Mouse (Mus musculus) G1E (cell line): ENCODE results near the gene Bcl2l11. TPM values are rescaled to one million over a fixed set of nuclear protein-coding genes. Genes with fewer than 3 reads are reported as not detected.

Experiments used
- ATAC-seq: 2 replicates; pipeline ENCODE4 v1.8.0; 2016; ENCODE audit warnings: mild to moderate bottlenecking; ENCODE audit not compliant: insufficient number of reproducible peaks, poor library complexity, low FRiP score, severe bottlenecking; ENCODE audit errors: extremely low read depth
- DNase-seq: peaks from one replicate; pipeline ENCODE4 v3.0.0; 2012; ENCODE audit warnings: low spot score
- H3K27me3 ChIP-seq: 2 replicates; pipeline ENCODE4 v1.6.1; 2012; ENCODE audit warnings: mild to moderate bottlenecking, low read length, inconsistent platforms; ENCODE audit not compliant: insufficient read depth
- H3K36me3 ChIP-seq: replicated peaks from 2 replicates; pipeline ENCODE3; 2012; ENCODE audit warnings: mild to moderate bottlenecking, inconsistent platforms
- H3K4me1 ChIP-seq: 2 replicates; pipeline ENCODE4 v1.6.1; 2012; ENCODE audit warnings: low read depth, low read length, inconsistent platforms, mixed read lengths; ENCODE audit not compliant: insufficient read depth
- H3K4me3 ChIP-seq: 2 replicates; pipeline ENCODE4 v1.5.1; 2012; ENCODE audit warnings: low read depth, mild to moderate bottlenecking, inconsistent platforms, low read length, moderate library complexity, mixed read lengths
- H3K9me3 ChIP-seq: replicated peaks from 2 replicates; pipeline ENCODE4 v1.6.1; 2012; ENCODE audit warnings: inconsistent platforms
- CTCF ChIP-seq: IDR thresholded peaks from 2 replicates; pipeline ENCODE4 v1.5.1; 2012; ENCODE audit warnings: low read depth, low read length, inconsistent platforms, mixed read lengths
- GATA1 ChIP-seq: IDR thresholded peaks from 2 replicates; pipeline ENCODE4 v1.6.1; 2012; ENCODE audit warnings: borderline replicate concordance, low read length, inconsistent platforms, mixed read lengths
- GATA2 ChIP-seq: IDR thresholded peaks from 2 replicates; pipeline ENCODE4 v1.6.1; 2012; ENCODE audit warnings: low read depth, low read length, inconsistent platforms, borderline replicate concordance
- POLR2AphosphoS5 ChIP-seq: IDR thresholded peaks from 2 replicates; pipeline ENCODE4 v1.6.1; 2012; ENCODE audit warnings: low read depth, low read length, inconsistent platforms; ENCODE audit not compliant: insufficient replicate concordance
- TAL1 ChIP-seq: conservative IDR thresholded peaks from 2 replicates; pipeline ENCODE4 v1.6.1; 2012; ENCODE audit warnings: low read depth, low read length, inconsistent platforms, mixed read lengths
- polyA plus RNA-seq: library from polyadenylated mRNA; stranded (reverse); fragments of >175 nt; gene quantifications from 2 replicates; pipeline ENCODE4 v1.2.3, GENCODE M21; 2012
- total RNA-seq, 2 experiments: library from RNA; stranded (forward) in 1 of 2; stranded (reverse) in 1 of 2; fragments of 200-1000 nt in 1 of 2; fragments of >200 nt in 1 of 2; fragmentation: Nextera tagmentation in 1 of 2; gene quantifications; 2 replicates each; pipeline ENCODE4 v1.2.3; 2014 to 2017

Gene Bcl2l11
- total and polyA plus RNA-seq, 3 experiments: 18.4 to 39.7 (median 34.5) TPM

GRCm38 (mm10) chr2:128127691-128128292 is 2.0 kb downstream of the Bcl2l11 start:
- Histone ChIP-seq H3K36me3 (peaks cover 35% of the 10 kb centered on the region), H3K9me3 (no peaks in the 10 kb centered on the region), H3K27me3 (peaks cover 22% of the 10 kb centered on the region), H3K4me1 (peaks cover 53% of the 10 kb centered on the region), H3K4me3 (peak overlapping the region; percentile 90)
- TF ChIP-seq GATA2 (no peak), POLR2AphosphoS5 (no peak), TAL1 (no peak), GATA1 (no peak), CTCF (no peak)
- peak; percentile 54 for DNase-seq
- ATAC-seq: 0 out of 2 replicates have a peak, but pooled peaks have one; percentile 16

- peak overlapping the region; percentile 56; the same call in 1 of the 2 replicates for H3K4me3 ChIP-seq
- ATAC-seq (no peak), DNase-seq (no peak)
- H3K36me3 ChIP-seq: peaks cover 39% of the 10 kb centered on the region
- H3K4me1 ChIP-seq: peaks cover 56% of the 10 kb centered on the region
- no peaks in the 10 kb centered on the region for H3K9me3 ChIP-seq
- TF ChIP-seq CTCF (no peak), GATA1 (no peak), TAL1 (no peak), POLR2AphosphoS5 (no peak), GATA2 (no peak)
- peaks cover 14% of the 10 kb centered on the region for H3K27me3 ChIP-seq
Measured at GRCm38 (mm10) chr2:128128532-128128931, 2.7 kb downstream of the Bcl2l11 start.

- no peaks in the 10 kb centered on the region for H3K27me3 ChIP-seq
- no peak for TF ChIP-seq GATA1
- no peak for TF ChIP-seq CTCF
- TF ChIP-seq TAL1: no peak
- no peak for TF ChIP-seq GATA2
- TF ChIP-seq POLR2AphosphoS5: no peak
- no peaks in the 10 kb centered on the region for H3K9me3 ChIP-seq
- peaks cover 56% of the 10 kb centered on the region for H3K4me1 ChIP-seq
- DNase-seq (no peak), ATAC-seq (no peak)
- H3K36me3 ChIP-seq: peaks cover 58% of the 10 kb centered on the region
- H3K4me3 ChIP-seq: no peak overlapping the region
Measured at GRCm38 (mm10) chr2:128131503-128131902, 5.7 kb downstream of the Bcl2l11 start.

- peaks cover 68% of the 10 kb centered on the region for H3K36me3 ChIP-seq
- ATAC-seq: no peak
- H3K4me1 ChIP-seq: peaks cover 55% of the 10 kb centered on the region
- no peak for TF ChIP-seq GATA2
- TF ChIP-seq POLR2AphosphoS5: no peak
- TF ChIP-seq GATA1: no peak
- no peak for TF ChIP-seq CTCF
- no peak for TF ChIP-seq TAL1
- no peak overlapping the region for H3K4me3 ChIP-seq
- DNase-seq: no peak
- H3K27me3 ChIP-seq: no peaks in the 10 kb centered on the region
- H3K9me3 ChIP-seq: no peaks in the 10 kb centered on the region
Measured at GRCm38 (mm10) chr2:128132635-128133034, 6.8 kb downstream of the Bcl2l11 start.

GRCm38 (mm10) chr2:128133865-128134264 is 8.0 kb downstream of the Bcl2l11 start:
- no peak for TF ChIP-seq GATA1
- TF ChIP-seq CTCF: no peak
- no peak for TF ChIP-seq POLR2AphosphoS5
- no peak for TF ChIP-seq TAL1
- TF ChIP-seq GATA2: no peak
- Histone ChIP-seq H3K4me1 (peaks cover 47% of the 10 kb centered on the region), H3K36me3 (peaks cover 71% of the 10 kb centered on the region), H3K9me3 (no peaks in the 10 kb centered on the region), H3K27me3 (no peaks in the 10 kb centered on the region), H3K4me3 (no peak overlapping the region)
- DNase-seq (no peak), ATAC-seq (no peak)

- peaks cover 48% of the 10 kb centered on the region for H3K4me1 ChIP-seq
- no peak for ATAC-seq
- no peak for DNase-seq
Measured at GRCm38 (mm10) chr2:128134474-128134873, 8.6 kb downstream of the Bcl2l11 start.

More at GRCm38 (mm10) chr2:128134474-128134873, 8.6 kb downstream of the Bcl2l11 start:
- Histone ChIP-seq H3K27me3 (no peaks in the 10 kb centered on the region), H3K9me3 (no peaks in the 10 kb centered on the region), H3K36me3 (peaks cover 75% of the 10 kb centered on the region), H3K4me3 (no peak overlapping the region)
- no peak for TF ChIP-seq GATA1
- no peak for TF ChIP-seq GATA2
- TF ChIP-seq TAL1: no peak
- TF ChIP-seq POLR2AphosphoS5: no peak
- no peak for TF ChIP-seq CTCF
